Mouse (Mus musculus) urinary bladder, postnatal 14 days (tissue): ENCODE measurements around the gene Rln3.

Experiments used
- DNase-seq: peaks from one replicate; pipeline ENCODE4 v3.0.0; 2021; ENCODE audit warnings: low spot score

Gene Rln3

GRCm38 (mm10) chr8:84065037-84065436 lies 20.2 kb upstream of the Rln3 start, which contains the start of gene Gm10643:
Gene Gm10643 (minus strand): TSS chr8:84065137.
- no peak for DNase-seq

DNA sequence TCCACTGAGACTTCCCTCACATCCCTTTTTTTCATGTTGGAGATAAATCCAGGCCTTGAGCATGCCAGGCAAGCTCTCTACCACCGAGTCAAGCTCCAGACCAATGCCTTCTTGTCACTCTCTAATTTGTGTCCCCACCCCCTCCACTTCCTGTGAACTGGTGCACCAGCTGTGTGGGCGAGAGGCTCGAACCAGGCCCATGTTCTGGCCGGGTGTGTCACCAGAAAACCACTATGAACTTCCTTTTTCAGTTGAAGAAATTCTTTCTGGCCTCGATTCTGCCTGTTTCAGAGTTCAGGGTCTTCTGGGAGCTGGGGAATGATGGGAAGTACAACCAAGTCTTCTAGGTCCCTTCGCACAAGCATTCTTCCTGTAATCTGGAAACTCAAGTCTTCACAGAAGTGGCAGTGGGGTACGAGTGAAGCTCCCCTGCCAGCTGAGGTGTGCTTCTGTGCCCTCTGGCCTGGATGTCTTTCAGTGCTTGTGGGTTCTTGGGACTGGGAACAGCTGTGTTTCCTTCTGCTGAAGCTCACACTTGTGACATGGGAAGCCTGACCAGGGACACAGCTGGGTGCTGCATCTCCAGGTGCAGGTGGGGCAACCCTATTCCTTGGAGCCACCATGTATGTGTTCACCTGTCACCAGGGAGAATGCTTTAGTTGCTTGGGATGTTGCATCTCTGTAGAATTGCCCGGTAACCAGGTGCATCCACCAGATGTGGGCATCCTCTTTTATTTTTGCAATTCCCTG lies 19.2 kb upstream of the Rln3 start:
- no peak for DNase-seq

DNA sequence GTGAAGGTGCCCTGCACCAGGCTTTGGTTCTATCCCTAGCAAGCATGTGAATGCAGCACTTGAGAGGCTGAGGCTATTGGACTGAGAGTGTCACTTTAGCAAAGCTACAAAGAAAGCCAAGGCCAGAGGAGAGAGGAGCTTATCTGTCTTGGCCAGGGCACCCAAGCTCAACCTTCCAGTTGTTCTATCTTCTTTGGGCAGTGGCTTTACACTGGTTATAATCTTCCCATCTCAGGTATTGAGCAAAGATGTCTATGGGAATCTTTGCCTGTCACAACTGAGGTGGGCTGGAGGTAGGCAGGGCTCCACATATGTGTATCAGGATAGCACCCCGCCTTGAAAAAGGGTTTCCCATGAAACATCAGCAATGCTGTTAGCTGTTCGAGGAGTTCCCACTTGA lies 15.4 kb upstream of the Rln3 start:
- DNase-seq = no peak

GRCm38 (mm10) chr8:84059226-84059625 lies 14.4 kb upstream of the Rln3 start:
- no peak for DNase-seq

GRCm38 (mm10) chr8:84057827-84058226 lies 13.0 kb upstream of the Rln3 start:
- no peak for DNase-seq

- DNase-seq = no peak
These were observed 8.4 kb upstream of the Rln3 start for GRCm38 (mm10) chr8:84053229-84053628.

- peak; percentile 73 for DNase-seq
These were observed 7.9 kb upstream of the Rln3 start for GRCm38 (mm10) chr8:84052746-84053145.

GRCm38 (mm10) chr8:84048171-84048570 lies 3.4 kb upstream of the Rln3 start:
- DNase-seq = no peak

DNA sequence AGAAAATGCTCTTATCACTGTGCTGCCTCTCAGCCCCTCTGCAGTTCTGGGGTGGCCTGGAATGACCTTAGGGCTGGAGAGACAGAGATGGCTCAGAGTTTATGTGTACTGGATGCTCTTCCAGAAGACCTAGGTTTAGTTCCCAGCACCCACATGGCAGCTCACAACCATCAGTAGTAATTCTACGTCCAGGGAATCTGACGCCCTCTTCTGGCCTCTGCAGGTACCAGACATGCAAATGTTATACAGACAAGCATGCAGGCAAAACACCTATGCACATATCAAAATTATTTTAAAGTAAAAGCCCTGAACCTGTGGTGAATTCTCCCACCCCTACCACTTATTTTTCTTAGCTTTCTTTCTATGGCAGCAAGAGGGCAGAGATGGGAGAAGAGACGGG lies 1.7 kb upstream of the Rln3 start:
- DNase-seq = no peak

DNA sequence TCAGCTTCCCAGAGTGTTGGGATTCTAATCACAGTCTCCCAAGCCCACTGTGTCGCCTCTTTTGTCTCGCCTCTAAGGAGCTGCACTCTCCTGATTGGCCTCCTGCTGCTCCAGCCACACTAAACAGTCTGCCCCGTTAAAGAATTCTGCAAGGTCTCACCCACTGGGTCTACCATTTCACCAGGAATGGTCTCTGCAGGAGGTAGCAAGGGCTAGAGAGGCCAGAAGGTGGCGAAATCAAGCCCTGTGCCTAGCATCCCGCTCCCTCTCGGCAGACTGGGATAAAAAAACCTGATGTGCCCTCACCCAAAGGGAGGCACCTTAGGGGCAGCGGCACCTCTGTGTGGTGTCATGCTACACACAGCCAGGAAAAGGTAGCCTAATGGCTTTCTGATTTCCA lies 697 bp downstream of the Rln3 start:
- DNase-seq = no peak

DNA sequence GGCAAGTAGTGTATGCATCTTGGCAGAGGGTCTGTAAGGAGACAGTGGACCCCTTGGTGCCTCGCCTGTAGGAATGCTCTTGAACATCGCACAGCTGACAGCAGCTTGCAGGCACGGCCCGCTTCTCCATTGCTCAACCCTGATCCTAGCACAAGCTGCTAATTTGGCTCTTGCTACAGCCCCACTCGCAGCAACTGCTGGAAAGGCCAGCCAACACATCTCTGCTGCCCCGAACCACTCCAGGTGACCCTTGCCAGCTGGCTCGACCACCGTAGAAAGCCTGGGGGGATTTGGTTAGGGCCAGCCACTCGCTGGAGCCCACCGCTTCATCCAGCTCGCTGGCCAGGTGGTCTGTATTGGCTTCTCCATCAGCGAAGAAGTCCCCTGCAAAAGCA lies 1.9 kb downstream of the Rln3 start:
- DNase-seq = no peak

DNA sequence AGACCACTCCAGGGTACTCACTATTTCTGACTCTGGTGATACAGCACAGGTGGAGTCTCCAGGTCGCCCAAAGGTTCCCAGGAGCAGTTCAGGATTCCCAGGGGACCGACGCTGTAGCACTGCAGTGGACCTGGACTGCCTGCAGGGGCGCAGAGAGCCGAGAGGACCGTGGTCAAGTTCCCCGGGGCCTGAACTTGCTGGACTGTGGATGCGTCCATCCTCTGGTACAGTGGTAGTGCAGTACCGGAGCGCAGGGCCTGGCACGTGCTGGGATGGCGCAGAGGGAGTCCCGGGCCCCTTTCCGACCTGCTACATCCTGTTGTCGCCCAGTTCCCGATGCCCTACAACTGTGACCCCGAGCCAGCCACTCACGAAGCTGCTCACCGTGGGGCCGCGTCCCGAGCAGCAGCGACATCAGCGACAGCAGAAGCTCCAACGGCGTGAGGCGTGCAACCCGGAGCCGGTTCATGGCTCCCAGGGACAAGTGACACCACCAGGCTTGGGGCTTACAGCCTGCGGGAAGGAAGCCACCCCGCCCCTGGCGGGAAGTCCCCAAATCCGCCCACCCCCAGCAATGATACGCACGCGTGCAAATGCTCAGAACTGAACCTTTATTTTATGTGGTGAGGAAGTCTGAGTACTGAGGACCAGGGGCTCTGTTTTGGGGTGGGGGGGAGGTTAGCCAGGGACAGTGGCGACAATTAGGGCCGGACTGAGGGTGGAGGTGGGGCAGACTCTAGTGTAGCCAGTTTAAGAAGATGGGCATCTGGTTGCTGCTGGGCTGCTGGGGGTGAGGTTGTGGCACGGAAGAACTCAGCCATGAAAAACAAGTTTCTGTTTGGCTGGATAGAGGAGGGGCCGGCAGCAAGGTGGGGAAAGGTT lies 2.5 kb downstream of the Rln3 start, which contains the start of gene Il27ra:
TSS of gene Il27ra (minus strand) at position 524 of the 882 bp plus-strand sequence.
- peak; percentile 63 for DNase-seq

- peak; percentile 67 for DNase-seq
These were observed 5.8 kb downstream of the Rln3 start for GRCm38 (mm10) chr8:84039050-84039449.

GRCm38 (mm10) chr8:84038015-84038414 lies 6.8 kb downstream of the Rln3 start:
- DNase-seq = peak; percentile 41

DNA sequence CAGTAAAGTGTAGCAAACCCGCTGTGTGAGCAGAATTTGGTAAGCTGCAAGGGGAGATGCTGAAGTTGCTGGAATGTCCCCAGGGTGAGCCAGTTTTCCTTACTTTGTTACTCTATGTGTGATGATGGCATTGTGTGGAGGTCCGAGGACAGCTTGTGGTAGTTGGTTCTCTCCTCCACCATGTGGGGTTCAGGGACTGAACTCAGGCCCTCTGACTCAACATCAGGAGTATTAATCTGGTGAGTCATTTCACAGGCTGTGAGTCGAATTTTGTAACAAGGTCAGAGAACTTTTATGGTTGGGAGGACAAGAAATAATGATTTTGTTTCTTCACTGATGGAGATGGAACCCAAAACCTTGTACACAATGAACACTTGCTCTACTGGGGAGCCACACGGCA lies 12.0 kb downstream of the Rln3 start:
- no peak for DNase-seq

DNA sequence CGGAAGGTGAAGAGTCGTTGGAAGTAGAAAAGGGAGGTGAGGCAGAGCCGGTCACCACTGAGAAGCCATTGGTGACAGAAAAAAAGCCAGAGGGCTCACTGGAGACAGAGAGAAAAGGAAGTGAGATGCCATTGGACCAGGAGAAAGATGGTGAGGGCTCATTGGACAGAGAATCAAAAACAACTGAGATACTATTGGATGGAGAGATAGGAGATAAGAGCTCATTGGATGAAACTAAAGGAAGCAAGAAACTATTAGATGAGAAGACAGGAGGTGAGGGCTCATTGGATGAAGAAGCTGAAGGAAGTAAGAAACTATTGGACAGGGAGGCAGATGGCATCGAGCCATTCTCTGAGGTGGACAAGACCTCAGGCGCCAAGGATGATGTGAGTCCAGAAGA lies 15.5 kb downstream of the Rln3 start:
- DNase-seq = no peak

DNA sequence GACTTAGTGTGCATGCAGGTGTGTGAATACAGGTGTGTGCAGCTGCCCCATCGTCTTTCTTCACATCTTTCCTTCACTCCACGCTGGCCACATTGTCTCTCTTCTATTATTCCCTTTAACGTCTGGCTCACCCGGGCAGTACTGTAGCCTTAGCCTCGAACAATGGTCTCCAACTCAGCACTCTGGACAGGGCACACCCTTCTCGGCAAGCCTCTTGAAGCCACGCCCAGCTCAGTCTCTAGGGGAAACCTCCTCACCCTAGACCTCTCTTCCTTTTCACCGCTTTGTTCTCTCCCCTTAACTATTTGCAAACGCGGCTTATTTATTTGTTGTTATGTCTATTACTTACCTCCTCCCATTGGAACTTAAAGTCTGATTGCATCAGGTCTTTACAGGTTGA lies 17.4 kb downstream of the Rln3 start:
- no peak for DNase-seq

GRCm38 (mm10) chr8:84025863-84026262 lies 18.9 kb downstream of the Rln3 start:
- peak; percentile 46 for DNase-seq

- DNase-seq = peak; percentile 51
These were observed 20.6 kb downstream of the Rln3 start for GRCm38 (mm10) chr8:84024171-84024570.

DNA sequence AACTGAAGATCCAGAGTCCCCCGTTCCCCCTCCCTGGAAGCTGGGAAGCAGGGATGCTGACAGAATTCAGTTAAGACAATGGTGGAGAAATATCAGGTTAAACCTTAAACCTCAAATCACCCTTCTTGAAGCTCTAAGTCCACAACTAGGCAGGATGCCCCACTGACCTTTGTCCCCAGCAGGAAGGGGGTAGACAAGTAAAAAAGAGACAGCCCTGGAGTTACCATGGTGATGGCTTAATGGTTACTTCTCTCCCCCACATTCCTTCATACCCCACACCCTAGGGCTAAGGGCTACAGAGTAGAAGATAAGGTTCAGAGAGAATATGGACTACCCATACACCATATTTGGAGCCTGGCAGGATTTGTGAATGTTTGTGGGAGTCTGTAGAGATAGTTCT lies 21.2 kb downstream of the Rln3 start:
- DNase-seq = no peak

GRCm38 (mm10) chr8:84023085-84023484 lies 21.7 kb downstream of the Rln3 start:
- peak; percentile 79 for DNase-seq

GRCm38 (mm10) chr8:84021569-84021968 lies 23.2 kb downstream of the Rln3 start:
- no peak for DNase-seq

GRCm38 (mm10) chr8:84021096-84021495 lies 23.7 kb downstream of the Rln3 start, which contains the start of gene Palm3:
Gene Palm3 (plus strand): TSS chr8:84021471.
- DNase-seq = peak; percentile 64
